Mouse (Mus musculus) spleen, postnatal 36 days (tissue): ENCODE measurements around the gene Klf3.

ENCODE experiments used
- DNase-seq, 2 experiments: peaks; one replicate each; pipeline ENCODE4 v3.0.0; 2022; ENCODE audit warnings: low spot score in 2 of 2, mixed read lengths in 1 of 2

Klf3 gene

DNA sequence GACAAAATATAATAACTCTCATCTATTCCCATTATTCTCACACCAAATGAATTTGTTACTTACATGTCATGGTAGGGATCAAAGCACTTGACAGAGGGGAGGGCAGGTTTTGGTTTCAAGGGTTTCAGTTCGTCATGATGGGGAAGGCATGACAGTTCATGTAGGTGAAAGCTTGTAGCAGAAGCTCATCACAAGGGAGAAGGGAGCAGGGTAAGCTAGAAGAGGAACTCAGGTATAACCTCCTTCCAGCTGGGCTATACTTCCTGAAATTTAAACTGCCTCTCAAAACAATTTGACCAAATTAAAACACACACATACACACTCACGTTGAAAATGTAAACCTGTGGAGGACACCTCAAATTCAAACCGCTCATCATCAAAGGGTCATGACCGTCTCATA is 32.1 kb downstream of the Klf3 start:
- no peak for DNase-seq

DNA sequence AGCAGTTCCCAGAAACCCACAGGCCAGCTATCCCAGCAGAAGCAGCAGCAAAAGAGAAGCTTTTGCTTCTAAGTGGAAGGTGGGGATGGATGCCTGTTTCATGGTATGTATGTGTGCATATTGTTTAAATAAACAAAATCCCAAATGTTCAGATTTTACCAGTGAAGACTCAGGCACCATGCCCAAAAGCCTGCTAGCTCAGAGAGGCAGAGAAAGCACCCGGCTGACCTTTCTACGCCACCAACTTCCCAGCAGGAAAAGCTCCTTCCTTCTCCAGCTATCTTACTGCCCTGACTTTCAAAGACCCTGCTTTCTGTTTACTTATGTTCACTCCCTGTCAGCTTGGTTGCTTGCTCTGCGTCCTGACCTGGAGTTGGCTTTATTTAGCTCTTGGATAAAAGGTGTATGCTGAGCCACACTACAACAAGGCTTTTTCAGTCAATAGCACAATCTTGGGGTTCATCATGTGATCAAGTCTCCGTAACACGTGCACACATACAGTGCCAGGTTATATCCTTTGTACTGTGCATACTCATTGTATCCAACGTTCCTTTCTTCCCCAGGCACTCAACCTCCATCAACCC is 35.9 kb downstream of the Klf3 start:
- DNase-seq: no peak

DNA sequence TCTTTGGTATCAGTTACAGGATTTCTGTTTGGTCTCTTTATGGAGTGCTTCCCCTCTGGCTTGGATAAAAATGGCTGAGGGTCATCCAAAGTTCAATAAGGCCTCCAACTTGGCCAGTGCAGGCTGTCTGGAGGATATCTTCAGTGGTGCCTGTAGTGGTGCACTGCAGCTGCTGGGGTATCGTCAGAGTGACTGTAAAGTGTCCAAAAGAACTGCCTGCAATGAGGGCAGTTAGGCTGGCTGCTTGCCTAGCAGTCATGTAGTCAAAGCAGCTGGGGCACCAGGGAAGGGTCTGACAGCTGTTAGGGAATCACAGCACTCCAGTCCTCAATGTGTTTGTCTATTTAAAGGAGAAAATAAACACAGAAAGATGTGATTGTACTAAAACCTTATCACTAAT is 36.9 kb downstream of the Klf3 start:
- DNase-seq: no peak

DNA sequence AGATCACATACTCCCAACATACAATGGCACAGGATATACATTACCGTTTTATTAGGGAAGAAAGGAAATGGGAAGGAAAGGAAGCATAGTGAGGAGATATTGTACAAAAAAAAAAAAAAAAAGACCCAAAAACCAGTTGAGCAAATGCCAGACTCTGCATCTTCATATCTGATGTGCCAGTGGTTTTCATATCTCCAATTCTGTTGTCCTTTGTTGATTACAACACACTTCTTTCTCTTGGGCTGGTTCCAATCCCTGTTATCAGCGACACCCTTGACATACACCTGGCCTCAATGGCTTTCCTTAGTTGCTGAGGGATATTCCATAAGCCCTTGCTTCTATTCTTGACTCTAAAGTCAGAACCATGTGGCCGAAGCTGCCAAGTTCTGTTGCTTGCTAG is 41.4 kb downstream of the Klf3 start:
- DNase-seq: no peak

DNA sequence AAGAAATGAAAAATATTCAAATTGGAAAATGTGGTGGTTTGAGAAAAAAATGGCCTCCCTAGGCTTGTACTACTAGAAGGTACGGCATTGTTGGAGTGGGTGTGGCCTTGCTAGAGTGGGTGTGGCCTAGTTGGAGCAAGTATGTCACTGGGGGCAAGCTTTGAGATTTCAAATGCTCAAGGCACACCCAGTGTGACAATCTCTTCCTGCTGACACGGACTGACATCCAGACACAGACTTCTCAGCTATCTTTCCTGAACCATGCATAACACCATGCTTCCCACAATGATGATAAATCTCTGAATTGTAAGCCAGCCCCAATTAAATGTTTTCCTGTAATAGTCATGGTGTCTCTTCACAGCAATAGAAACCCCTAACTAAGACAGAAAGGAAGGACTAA is 44.1 kb downstream of the Klf3 start:
- no peak for DNase-seq

DNA sequence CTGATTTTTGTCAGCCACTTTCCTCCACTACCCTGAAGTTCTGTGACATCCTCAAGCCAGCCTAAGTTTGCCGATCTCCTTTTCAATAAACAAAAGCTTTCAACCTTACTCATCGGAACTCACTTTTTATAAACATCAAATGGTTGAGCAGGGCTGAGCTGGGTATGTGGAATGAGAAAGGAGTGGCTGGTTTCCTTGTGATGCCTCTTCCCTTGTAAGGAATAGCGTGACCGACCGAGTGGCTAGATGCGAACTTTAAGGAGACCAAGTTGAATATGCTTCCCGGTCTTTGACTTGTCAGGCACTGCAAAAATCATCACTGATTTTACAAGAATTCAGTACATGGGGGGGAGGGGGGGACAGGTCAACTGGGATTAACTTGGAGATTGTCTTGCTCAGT is 46.7 kb downstream of the Klf3 start:
- DNase-seq: no peak

DNA sequence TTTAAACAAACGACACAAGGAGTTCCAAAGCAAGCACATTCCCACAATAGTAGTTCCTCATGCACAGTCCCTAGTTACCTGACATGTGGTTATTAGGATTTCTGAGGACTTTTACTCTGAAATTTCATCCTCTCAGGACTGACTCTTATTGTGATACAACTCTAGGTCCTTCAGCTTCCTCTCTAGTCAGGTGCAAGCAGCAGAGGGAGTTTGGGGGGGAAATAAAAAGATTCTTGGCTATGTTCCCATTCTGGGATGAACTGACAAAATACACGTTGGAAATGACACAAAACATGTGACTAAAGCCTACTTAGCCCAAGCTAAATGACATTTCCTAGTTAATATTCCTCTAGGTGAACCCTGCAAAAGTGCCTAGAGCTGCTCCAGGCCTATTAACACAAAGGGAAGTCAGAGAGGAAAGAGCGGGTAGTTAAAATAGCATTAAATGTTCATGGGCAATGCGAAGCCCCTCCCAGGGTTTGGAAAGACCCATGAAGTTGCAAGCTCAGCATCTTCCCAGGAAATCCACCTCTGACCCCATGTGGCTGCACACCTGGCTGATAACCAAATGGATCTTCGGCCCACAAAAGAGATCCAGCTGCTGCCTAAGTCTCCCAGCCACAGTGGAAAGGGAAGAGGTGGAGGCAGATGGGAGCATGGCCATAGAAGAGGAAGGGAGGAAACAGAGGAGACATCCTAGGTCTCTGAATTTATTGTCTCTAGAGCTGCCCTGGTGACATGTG is 49.6 kb downstream of the Klf3 start:
- no peak for DNase-seq

DNA sequence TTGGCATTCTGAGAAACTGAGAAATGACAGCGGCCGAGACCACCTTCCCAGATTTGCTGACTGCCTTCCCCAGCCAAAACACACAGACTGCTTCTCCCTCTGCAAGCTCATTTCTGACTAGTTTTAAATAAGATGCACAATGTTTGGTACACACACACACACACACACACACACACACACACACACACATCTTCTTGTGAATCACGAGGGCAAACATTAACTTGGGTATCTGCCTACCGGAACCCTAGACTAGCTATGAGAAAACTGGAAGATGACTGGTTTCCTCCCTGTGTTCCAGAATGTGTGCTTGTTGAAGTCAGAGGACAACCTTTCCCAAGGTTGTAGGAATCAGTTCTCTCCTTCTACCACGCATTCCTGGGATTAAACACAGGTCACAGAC is 50.2 kb downstream of the Klf3 start:
- DNase-seq: no peak

DNA sequence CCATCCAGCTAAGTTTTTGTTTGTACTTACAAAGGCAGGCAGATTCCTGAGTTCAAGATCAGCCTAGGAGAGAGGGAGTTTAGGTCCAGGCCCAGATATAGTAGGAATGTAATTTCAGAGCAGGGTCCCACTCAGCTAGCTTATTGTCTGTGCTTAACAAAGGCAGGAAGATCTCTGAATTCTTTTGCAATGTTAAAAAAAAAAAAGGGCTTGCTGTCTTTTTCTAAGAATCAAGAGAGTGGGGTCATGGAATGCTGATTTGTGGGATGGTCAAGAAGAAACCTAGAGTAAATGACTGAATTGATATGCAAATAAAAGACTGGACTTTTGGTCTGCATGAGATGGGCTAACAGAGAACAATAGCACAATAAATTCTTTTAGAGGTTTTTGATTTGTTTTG is 52.0 kb downstream of the Klf3 start:
- no peak for DNase-seq

DNA sequence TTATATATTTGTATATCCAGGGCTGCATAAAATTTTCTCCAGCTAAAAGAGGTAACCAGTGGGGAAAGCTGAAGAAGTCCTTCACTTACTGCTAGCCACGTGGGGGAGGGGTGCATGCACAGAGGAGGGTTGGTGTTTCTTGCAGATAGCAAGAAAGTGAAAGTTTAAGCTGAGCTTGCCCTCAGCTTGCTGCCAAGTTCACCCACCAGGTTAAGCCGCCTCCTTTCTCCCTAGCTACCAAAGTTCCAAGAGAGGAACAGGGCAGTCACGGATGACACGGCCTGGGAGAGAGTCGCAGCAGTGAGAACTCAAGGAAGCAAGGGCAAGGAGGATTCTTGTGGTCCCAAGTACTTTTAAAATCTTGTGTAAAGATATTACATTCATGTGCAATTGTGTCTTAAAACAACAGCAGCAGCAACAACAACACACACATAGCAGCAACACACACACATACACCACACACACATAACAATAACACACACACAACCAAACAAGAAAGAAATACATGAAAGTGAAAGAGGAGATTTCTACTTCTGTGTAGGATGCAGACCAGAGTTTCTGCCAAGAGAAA is 57.8 kb downstream of the Klf3 start:
- peak; percentile 65 to 70 for DNase-seq

DNA sequence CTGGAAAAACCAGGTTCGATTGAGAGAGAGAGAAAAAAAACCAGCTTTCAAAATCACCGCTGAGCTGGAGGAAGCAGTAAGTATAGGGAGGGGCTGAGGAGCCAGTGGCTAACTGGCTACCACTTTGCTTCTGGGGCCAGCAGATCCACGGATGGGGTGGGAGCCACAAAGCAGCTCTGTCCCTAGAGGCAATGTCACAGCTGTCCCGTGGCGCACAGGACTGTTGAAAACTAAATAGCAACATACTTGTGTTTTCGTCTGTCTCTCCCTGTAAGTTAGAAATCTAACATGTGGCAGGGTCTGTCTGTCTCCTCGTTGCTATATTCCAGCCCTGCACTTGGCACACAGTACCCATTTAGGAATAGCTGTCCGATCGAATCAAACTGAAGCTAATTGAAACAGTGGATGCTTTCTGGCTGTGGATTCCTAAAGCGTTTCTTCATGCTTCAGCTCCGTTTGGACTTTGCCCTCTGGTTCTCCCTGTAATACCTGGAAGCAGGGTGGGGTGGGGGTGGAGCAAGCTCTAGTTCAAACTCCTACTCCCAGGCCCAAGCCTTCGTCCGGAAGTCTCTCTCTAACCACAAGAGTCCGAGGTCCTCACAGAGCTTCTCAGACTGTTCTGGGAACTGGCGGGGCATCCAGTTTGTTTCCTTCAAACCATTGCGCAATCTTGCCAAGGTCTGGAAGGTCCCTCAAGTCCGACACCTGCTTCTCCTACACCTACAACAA is 58.4 kb downstream of the Klf3 start:
- peak; percentile 24 to 52 for DNase-seq

DNA sequence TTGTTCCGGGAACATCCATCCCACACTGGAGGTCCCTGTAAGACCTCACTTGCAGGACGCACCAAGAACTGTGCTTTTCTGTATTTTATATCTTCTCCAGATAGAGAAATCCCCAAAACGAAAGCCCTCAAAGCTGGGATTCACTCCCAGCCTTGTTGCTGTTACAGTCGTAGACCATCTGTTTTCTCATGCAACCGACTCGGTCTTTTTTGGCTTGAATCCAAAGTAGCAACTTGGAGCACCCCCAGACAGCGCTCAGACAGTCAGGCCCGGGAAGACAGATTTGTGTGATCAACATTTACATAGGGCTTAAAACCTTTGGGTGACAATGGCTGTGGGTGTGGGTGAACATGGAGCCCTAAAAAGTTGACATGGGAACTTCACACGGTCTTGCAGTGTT is 59.1 kb downstream of the Klf3 start:
- no peak for DNase-seq

DNA sequence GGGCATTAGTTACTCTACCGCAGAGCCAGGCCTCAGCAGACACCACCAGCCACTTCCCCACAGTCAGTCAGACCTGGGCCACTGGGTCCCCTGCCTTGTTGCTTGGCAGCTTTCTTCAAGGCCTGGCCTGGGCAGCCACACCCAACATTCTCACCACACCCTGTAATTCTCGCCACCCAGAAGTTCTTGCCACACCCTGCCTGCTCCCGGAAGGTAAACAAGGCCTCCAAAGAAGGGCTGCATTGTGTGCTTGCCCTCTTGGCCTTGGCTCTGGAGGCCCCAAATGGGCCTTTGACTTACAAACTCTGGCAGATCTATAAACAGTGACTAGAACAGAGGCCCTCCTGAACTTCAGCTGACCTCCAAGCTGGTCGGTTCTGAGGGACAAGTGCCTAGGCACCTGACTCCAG is 61.5 kb downstream of the Klf3 start:
- DNase-seq: peak; percentile 90 to 92

DNA sequence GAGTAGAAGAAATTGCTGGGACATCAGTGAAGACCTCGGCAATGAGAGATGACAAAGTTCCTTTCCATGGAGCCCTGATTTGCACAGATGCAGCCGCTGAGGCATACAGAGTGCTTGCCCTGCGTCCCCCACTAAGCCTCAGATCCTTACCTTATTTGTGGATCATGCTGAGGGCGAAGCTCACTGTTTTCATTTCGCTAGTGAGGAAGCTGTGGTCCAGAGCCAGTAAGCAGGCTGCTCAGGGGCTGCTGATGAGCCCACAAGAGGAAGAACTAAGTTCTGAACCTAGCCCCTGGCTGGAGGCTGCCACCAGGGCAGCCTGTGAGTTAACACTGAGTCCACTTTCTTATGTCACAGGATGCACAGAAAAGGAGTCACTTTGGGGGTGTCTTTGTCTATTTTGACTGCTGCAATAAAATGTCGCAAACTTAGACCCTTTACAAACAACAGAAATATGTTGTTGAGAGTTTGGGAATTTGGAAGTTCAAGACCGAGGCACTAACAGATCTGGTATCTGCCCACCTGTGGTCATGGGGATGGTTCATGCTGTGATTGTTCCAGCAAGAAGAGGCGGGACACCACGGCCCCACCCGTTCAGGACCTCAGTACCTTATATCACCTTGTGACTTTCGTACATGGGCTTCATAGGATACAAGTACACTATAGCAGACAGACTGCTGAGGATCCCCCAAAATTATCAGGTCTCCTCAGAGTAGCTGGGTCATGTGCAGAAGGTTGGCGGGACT is 62.2 kb downstream of the Klf3 start:
- peak; percentile 52 to 64 for DNase-seq

DNA sequence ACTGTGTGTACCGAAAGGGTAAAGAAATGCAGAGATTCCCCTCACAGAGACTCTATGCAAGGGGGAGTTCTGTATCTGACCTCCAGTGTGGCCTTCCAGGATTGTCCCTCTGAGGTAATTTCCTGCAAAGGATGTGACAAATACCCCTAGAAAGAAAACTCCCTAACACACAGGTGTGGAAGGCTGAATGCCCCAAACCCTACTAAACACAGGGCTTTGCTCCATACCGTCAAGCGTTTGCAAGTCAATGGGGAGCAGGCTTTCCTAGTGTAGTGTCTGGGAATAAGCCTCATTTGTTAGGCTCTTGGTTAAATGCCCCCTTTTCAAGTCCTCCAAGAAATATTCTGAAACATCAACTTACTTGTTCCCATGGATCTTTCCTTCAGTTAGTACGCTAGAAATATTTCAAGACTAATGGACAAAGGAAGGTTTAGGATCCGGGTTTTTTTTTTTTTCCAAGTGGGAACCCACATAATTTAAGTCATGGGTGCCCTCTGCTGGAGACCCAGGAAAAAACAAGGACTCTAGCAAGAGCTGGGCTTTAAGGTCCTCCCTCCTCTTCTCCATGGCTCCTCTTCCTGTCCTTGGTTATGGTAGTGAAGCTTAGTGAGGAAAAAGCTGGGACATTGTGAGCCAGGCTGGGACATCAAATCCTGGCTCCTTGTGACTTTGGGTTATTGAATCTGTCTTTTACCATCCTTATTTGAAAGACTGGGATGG is 63.3 kb downstream of the Klf3 start:
- DNase-seq: peak; percentile 57 to 68

DNA sequence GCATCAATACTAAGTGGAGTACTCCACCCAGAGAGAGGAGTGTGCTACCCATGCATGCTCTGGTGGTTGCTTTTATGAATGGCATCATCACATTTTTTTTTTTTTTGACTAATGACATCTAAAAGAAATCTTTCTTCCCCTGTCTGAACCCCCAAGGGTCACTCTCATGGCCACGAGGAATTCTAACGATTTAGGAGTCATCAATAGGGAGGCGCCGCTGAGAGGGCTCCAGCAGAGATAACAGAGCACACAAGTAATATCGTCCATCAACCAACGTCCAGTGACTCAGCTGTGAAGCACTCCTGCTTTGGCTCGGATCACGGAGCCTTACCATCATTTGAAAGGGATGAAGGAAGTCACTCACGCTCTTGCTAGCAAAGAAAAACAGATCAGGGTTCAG is 63.9 kb downstream of the Klf3 start:
- DNase-seq: no peak

DNA sequence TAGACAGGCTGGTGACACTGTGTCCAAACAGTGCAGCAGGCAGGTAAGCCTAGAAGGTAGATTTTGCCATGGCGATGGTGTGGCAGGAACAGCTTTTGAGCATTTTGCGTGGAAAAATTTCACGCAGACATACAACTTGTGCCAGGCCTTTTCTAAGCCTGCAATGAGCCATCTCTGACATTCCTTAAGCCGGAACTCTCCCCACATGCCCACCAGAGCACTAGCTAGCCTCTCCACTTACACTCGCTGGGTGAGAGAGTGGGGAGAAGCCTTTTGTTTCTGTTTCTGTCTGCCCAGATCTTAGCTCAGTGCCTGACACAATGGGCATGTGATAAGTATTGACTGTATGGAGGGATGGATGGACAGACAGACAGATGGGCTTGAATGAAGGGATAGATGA is 64.4 kb downstream of the Klf3 start:
- no peak for DNase-seq

DNA sequence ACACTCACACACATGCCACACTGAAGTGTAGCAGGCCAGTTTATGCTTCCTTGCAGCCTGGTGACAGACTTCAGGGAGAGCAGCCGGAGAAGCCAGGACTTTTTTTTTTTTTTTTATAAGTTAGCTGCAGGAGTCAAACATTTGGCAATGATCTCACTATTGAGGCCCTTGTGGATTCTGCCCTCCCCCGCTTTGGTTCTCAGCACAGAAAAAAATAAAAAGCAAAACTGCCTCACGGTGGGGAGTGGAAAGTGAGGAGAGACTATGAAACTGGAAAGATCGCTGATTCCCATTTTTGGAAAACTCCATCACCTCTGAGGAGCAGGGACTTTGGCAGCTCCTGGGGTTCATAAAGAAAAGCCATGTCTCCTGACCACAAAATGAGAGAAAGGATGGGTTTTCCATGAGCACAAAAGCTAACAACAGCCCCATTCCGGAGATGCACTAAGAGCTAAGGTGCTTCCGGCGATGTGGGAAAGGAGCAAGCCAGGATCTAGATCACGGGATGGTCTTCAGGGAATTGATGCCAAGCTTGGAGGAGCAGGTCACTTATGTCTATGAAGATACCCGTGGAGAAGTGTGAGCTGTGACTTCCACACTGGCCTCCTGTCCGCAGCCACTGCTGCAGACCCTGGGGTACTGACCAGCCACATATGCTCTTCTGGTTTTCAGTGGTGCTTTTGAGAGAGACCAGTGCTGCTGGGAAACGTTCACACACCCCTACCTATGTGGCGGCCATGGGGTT is 73.1 kb downstream of the Klf3 start:
- DNase-seq: no peak

DNA sequence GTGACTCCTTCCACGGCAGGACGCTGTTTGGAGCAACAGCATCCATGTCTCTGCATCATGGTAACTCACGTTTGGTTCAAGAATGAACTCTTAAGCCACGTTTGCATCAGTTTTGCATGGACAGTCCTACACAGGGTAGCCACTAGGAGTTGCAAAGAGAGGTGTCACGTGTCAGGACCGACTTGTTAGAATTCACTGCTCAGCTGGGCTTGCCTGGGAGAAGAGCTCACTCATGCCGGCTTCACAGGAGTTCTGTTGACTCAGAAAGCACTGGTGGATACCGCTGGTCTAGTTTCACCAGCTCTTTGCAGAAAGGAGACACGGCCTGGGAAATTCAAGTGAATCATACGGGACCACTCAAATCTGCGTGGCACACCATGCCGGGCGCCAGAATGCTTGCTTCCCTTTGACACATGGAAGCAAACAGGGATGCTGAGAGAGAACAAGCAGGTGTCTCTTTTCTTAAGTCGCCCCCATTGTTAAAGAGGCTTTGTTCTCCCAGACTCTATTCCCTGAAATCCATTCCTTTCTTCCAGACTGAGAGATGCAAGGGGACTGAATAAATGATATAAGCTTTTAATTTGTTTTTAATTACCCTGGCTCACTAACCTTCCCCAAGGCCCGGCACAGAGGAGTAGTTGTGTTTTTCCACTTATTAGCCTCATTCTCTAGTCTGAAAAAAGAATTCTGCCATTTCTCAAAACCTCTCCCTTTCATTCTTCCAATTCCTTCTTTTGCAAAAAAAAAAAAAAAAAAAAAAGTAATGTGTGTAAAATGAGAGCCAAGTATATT is 74.2 kb downstream of the Klf3 start:
- DNase-seq: no peak

DNA sequence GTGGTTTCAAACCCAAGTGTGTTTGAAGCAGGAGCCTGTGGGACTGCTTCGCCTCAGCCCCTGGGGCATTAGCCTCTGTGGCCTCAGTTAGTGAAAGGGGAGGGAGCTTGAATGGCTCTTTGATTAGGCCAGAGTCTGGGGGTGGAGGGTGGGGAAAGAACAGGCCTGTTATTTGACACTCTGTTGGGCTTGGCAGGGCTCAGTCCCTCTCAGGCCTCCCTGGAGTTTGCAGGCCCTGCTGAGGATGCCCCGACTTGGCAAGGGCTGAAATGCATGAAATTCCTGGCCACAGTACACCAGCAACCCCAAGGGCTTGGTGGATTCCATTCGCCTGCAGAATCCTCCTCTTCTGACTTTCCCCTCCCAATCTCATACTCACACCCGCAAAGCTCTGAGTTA is 74.8 kb downstream of the Klf3 start:
- DNase-seq: no peak
